Mouse (Mus musculus): ENCODE results near the gene Nme9. TPM values are rescaled to one million over a fixed set of nuclear protein-coding genes. Genes with fewer than 3 reads are reported as not detected.

The Nme9 gene
- polyA plus RNA-seq, 1 experiment from 2014 or later = not detected

DNA sequence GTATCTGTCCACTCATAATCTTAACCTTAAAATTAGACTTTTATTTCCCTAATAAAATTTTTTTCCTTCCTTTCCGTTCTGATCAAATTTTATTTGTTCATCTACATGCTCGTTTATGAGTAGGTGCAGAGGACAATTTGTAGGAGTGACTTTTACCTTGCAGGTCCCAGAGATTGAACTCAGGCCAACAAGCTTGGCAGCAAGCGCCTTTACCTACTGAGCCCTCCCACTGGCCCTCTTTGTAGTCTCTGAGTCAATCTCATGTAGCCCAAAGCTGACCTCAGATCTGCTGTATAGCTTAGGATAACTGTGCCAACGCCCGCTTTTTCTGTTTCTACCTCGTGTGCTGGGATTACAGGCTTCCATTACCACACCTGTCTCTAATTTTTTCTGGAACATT, 19.3 kb upstream of the Nme9 start:
- Histone ChIP-seq H3K27ac (replicated peaks; ENCODE audit: low read depth, low read length) (no peak overlapping the region), H3K9ac (ENCODE audit: low read length) (no peak overlapping the region), H3K4me3 (ENCODE audit: low read depth, low read length) (no peak overlapping the region), H3K27me3 (ENCODE audit: control insufficient read depth, insufficient read depth, low read length) (no peaks in the 10 kb centered on the region), H3K4me2 (ENCODE audit: low read depth, severe bottlenecking) (no peak overlapping the region), H3K9me3 (ENCODE audit: control insufficient read depth, low read length) (no peaks in the 10 kb centered on the region), H3K36me3 (ENCODE audit: control insufficient read depth, insufficient read depth, low read length) (no peaks in the 10 kb centered on the region), H3K4me1 (ENCODE audit: control insufficient read depth, insufficient read depth, low read length) (peaks cover 9% of the 10 kb centered on the region; the same call in 1 of the 2 replicates)
- 84% methylated on average over 6 of the region's 6 CpGs for WGBS
- ATAC-seq (ENCODE audit: insufficient number of reproducible peaks, low FRiP score, low TSS enrichment, low read depth) (no peak), DNase-seq (ENCODE audit: low spot score) (no peak)

DNA sequence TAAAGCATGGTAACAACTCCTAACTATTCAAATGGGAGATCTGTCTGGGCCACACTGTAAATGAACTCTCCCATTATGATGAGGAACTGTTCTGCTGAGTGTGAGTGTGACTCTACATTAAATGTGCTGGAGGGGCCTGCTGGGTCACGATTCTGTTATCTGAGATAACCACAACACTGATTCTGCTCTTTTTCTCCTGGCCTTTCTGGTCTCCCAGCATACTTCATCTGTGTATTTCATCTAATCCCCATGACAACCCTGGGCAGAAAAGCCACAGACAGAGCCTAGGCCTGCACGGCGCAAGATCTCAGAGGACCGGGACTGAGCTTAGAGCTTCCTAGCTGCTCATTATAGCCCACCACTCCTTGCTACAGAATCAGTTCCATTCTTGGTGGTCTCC, 18.8 kb upstream of the Nme9 start:
- Histone ChIP-seq H3K9me3 (ENCODE audit: control insufficient read depth, low read length) (no peaks in the 10 kb centered on the region), H3K27ac (replicated peaks; ENCODE audit: low read depth, low read length) (no peak overlapping the region), H3K4me2 (ENCODE audit: low read depth, severe bottlenecking) (no peak overlapping the region), H3K4me3 (ENCODE audit: low read depth, low read length) (no peak overlapping the region), H3K27me3 (ENCODE audit: control insufficient read depth, insufficient read depth, low read length) (peaks cover 2% of the 10 kb centered on the region), H3K4me1 (ENCODE audit: control insufficient read depth, insufficient read depth, low read length) (peaks cover 9% of the 10 kb centered on the region; the same call in 1 of the 2 replicates), H3K9ac (ENCODE audit: low read length) (no peak overlapping the region), H3K36me3 (ENCODE audit: control insufficient read depth, insufficient read depth, low read length) (no peaks in the 10 kb centered on the region)
- WGBS = 92% methylated on average over 4 of the region's 4 CpGs
- ATAC-seq (ENCODE audit: insufficient number of reproducible peaks, low FRiP score, low TSS enrichment, low read depth) (no peak), DNase-seq (ENCODE audit: low spot score) (no peak)

DNA sequence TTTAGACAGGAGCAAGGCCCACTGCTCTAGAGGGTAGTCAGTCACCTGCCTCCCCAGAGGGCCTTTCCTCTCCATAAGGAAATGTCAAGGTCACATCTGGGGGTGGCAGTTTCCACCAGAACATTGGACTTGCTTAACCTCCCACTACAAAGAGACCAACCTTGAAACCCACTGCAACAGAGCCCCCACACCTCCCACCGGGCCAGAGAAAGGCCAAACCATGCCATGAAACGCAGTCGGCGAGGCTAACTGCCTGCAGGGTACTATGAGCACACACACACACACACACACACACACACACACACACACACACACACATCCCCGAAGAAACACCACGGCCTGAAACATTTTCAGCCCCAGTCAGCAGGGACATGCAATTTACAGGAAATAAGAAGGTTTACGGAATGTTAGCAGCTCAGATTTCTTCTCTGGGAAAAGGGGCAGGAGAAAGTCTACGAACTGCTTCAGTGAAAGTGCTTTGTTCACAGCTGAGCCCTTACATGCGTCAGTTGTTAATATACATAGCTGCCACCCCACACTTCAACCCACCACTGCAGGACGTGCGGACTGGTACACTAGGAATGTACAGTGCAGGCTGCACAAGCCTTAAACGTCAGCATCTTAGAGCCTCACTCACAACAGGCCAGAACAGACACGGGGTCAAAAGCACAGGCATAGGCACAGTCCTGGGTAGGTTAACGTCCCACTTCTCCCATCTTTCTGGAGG, 16.2 kb upstream of the Nme9 start:
- H3K27me3 ChIP-seq (ENCODE audit: control insufficient read depth, insufficient read depth, low read length) = peaks cover 11% of the 10 kb centered on the region
- 29% methylated on average over 14 of the region's 14 CpGs for WGBS
- H3K4me2 ChIP-seq (ENCODE audit: low read depth, severe bottlenecking) = peak overlapping the region; percentile 85
- H3K4me1 ChIP-seq (ENCODE audit: control insufficient read depth, insufficient read depth, low read length) = peaks cover 9% of the 10 kb centered on the region; the same call in 1 of the 2 replicates
- peak; percentile 37 for ATAC-seq (ENCODE audit: insufficient number of reproducible peaks, low FRiP score, low TSS enrichment, low read depth)
- H3K9me3 ChIP-seq (ENCODE audit: control insufficient read depth, low read length) = no peaks in the 10 kb centered on the region
- peak overlapping the region; percentile 75 for H3K9ac ChIP-seq (ENCODE audit: low read length)
- peak; percentile 52 for DNase-seq (ENCODE audit: low spot score)
- peak overlapping the region; percentile 68 for H3K27ac ChIP-seq (replicated peaks; ENCODE audit: low read depth, low read length)
- H3K4me3 ChIP-seq (ENCODE audit: low read depth, low read length) = peak overlapping the region; percentile 53
- no peaks in the 10 kb centered on the region for H3K36me3 ChIP-seq (ENCODE audit: control insufficient read depth, insufficient read depth, low read length)

DNA sequence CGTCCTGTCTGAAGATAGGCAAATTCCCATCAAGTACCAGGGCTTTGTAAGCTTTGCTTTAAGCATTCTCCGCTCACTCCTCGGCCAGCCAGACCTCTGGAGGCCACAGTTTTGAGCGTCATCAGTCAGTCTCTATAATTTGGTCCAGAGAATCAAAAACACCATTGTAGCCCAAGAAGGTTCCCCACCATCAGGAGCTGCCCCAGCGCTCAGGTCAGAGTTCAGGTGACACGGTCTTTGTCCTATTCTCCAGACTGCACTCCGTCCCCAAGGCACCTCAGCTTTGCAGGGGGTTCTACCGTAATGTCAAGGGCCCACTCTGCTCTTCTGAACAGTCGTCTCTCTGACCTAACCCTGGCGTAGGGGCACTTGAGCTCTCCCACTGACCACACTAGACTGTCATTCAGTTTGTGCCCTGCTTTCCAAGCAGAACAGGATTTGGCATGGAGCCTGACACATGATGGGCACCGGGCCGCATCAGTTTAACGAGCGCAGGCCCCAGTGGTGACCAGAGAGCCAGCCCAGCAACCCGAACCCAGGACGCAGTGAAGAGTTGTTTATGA, 15.6 kb upstream of the Nme9 start:
- DNase-seq (ENCODE audit: low spot score) (peak; percentile 58), ATAC-seq (ENCODE audit: insufficient number of reproducible peaks, low FRiP score, low TSS enrichment, low read depth) (peak; percentile 14; the same call in 1 of the 2 replicates)
- Histone ChIP-seq H3K36me3 (ENCODE audit: control insufficient read depth, insufficient read depth, low read length) (no peaks in the 10 kb centered on the region), H3K4me3 (ENCODE audit: low read depth, low read length) (peak overlapping the region; percentile 53), H3K4me2 (ENCODE audit: low read depth, severe bottlenecking) (peak overlapping the region; percentile 85), H3K27ac (replicated peaks; ENCODE audit: low read depth, low read length) (peak overlapping the region; percentile 68), H3K27me3 (ENCODE audit: control insufficient read depth, insufficient read depth, low read length) (peaks cover 11% of the 10 kb centered on the region), H3K9me3 (ENCODE audit: control insufficient read depth, low read length) (no peaks in the 10 kb centered on the region), H3K9ac (ENCODE audit: low read length) (peak overlapping the region; percentile 75), H3K4me1 (ENCODE audit: control insufficient read depth, insufficient read depth, low read length) (peaks cover 9% of the 10 kb centered on the region; the same call in 1 of the 2 replicates)
- WGBS = 17% methylated on average over 16 of the region's 16 CpGs

DNA sequence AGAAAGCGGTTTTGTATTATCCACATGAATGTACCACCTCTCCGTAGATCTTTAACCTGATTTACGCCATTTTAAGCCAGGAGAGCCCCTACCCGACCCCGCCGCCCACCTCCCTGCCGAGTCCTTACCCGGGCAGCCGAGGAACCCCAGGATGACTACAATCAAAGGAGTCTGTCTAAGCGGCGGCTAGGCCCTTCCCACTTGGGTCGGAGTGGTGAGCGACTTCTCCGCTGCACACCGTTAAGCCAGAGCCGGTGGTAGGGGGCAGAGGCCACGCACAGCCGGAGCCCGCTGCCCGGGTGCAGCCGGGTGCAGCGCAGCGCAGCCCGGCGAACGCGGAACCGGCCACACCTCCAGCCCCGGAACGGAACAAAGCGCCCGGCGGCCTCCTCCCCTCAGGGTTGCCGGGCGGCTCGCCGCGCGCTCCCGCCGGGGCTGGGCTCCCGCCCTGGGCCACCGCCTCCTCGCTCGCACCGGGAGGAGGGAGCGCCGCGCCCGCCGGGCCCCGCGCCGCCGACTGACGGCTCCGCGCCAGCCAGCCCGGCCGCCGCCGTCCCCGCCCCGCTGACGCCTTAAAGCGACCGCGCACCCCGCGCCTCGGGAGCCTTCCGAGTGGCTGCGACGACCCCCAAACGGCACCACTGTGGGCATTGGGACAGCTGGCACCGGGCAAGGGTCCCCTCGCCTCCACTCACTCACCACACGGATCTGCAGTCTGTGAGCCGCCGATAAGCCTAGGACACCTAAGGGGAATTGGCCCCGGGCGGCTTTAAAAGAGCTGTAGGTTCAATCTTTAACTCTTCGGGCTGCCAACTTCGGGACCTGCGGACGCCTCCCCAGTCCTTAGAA, 14.9 kb upstream of the Nme9 start:
- Histone ChIP-seq H3K27ac (replicated peaks; ENCODE audit: low read depth, low read length) (no peak overlapping the region), H3K4me3 (ENCODE audit: low read depth, low read length) (peak overlapping the region; percentile 53), H3K4me2 (ENCODE audit: low read depth, severe bottlenecking) (peak overlapping the region; percentile 85), H3K9me3 (ENCODE audit: control insufficient read depth, low read length) (no peaks in the 10 kb centered on the region), H3K36me3 (ENCODE audit: control insufficient read depth, insufficient read depth, low read length) (no peaks in the 10 kb centered on the region), H3K27me3 (ENCODE audit: control insufficient read depth, insufficient read depth, low read length) (peaks cover 11% of the 10 kb centered on the region), H3K9ac (ENCODE audit: low read length) (peak overlapping the region; percentile 75), H3K4me1 (ENCODE audit: control insufficient read depth, insufficient read depth, low read length) (peaks cover 9% of the 10 kb centered on the region; the same call in 1 of the 2 replicates)
- ATAC-seq (ENCODE audit: insufficient number of reproducible peaks, low FRiP score, low TSS enrichment, low read depth) (peak; percentile 56), DNase-seq (ENCODE audit: low spot score) (peak; percentile 72)
- under 1% methylated on average over 72 of the region's 86 CpGs for WGBS

DNA sequence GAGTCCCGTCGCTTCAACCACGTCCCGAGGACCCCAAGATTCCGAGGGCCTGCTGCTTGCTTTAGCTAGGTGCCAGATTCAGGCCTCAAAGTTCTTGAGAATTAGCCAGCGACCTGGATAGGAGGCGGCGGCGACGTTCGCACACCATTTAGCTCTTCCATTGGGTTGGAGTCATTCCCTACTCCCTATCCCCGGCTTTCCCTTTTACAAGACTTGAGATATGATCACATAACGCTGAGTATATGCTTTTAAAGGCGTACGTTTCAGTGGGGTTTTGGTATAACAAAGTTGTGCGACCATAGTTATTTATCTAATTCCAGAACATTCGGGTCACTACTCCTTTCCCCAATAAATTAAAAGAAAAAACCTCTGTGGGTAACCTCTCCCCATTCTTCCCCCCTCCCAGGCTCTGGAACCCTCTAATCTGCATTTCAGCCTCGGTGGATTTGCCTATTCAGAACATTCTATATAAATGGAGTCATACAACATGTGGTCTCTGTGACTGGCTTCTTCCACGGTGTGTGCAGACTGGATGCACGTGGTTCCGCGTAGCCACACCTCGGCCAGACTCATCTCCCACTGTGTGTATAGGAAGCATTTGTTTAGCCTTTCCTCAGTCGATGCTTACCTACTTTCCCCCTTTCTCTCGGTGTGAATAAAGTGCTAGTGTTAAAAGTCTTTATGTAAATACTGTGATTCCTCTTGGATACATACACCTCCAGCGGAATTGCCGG, 14.1 kb upstream of the Nme9 start, which contains the start of gene Mras:
Gene Mras, minus strand, starts transcription at position 351 of the 734 bp plus-strand sequence.
- H3K27me3 ChIP-seq (ENCODE audit: control insufficient read depth, insufficient read depth, low read length) = peaks cover 11% of the 10 kb centered on the region
- no peaks in the 10 kb centered on the region for H3K36me3 ChIP-seq (ENCODE audit: control insufficient read depth, insufficient read depth, low read length)
- DNase-seq (ENCODE audit: low spot score) (no peak), ATAC-seq (ENCODE audit: insufficient number of reproducible peaks, low FRiP score, low TSS enrichment, low read depth) (no peak)
- H3K9me3 ChIP-seq (ENCODE audit: control insufficient read depth, low read length) = no peaks in the 10 kb centered on the region
- peak within 1 kb of the TSS; percentile 53 for H3K4me3 ChIP-seq (ENCODE audit: low read depth, low read length)
- 18% methylated on average over 27 of the region's 27 CpGs for WGBS
- peaks cover 9% of the 10 kb centered on the region; the same call in 1 of the 2 replicates for H3K4me1 ChIP-seq (ENCODE audit: control insufficient read depth, insufficient read depth, low read length)
- peak within 1 kb of the TSS; percentile 85 for H3K4me2 ChIP-seq (ENCODE audit: low read depth, severe bottlenecking)
- peak within 1 kb of the TSS; percentile 75 for H3K9ac ChIP-seq (ENCODE audit: low read length)
- H3K27ac ChIP-seq (replicated peaks; ENCODE audit: low read depth, low read length) = no peak within 1 kb of the TSS

DNA sequence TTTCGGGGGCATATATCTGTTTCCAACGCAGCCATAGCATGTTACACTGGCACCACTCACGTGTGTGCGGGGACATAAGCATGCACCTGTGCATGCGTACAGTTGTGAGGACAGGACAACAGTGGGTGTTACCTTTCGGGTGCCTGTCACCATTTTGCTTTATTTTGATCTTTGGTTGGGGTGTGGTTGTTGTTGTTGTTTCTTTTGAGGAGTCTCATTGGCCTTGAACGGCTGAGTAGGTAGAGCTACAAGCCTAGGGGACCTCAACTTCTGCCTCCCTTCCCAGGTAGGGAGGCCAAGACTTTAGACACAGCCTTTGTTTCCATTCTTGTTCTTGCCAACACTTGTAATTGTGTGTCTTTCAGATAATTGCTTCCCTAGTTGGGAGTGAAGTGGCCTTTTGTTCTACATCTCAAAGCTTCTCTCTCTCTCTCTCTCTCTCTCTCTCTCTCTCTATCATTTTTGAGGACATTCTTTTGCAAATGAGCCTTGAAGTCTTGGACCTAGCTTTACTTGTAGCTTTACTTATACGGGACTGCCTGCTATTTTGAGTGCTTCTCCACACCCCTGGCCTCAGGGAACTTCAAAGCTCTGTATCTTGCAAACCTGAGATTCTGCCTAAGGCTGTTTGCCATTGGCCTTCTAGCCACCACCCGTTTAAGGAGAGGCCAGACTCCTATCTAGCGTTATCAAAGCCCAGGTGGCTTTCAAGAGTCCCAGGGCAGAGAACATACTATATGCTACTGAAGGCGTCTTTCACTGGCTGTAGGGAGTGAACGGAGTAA, 13.3 kb upstream of the Nme9 start:
- Histone ChIP-seq H3K4me1 (ENCODE audit: control insufficient read depth, insufficient read depth, low read length) (peaks cover 9% of the 10 kb centered on the region; the same call in 1 of the 2 replicates), H3K27me3 (ENCODE audit: control insufficient read depth, insufficient read depth, low read length) (peaks cover 11% of the 10 kb centered on the region), H3K9me3 (ENCODE audit: control insufficient read depth, low read length) (no peaks in the 10 kb centered on the region), H3K4me2 (ENCODE audit: low read depth, severe bottlenecking) (no peak overlapping the region), H3K4me3 (ENCODE audit: low read depth, low read length) (no peak overlapping the region), H3K27ac (replicated peaks; ENCODE audit: low read depth, low read length) (no peak overlapping the region), H3K9ac (ENCODE audit: low read length) (no peak overlapping the region), H3K36me3 (ENCODE audit: control insufficient read depth, insufficient read depth, low read length) (no peaks in the 10 kb centered on the region)
- WGBS = 78% methylated on average over 12 of the region's 12 CpGs
- ATAC-seq (ENCODE audit: insufficient number of reproducible peaks, low FRiP score, low TSS enrichment, low read depth) = no peak
- no peak for DNase-seq (ENCODE audit: low spot score)

Data from limb, embryonic 11.5 days (tissue).